Mouse (Mus musculus) thymus, postnatal 14 days (tissue): Measurements from ENCODE around the gene Pkhd1.
"Not testable (repeated sequence)": the region's sequence is repeated elsewhere in the genome, so short reads cannot be mapped to it uniquely, and the experiment has no call there.

Source experiments
- DNase-seq: peaks from one replicate; pipeline ENCODE4 v3.0.0; 2021

The Pkhd1 gene

GRCm38 (mm10) chr1:20248169-20248568, 369.7 kb downstream of the Pkhd1 start:
- no peak for DNase-seq

GRCm38 (mm10) chr1:20216681-20217080, 401.2 kb downstream of the Pkhd1 start:
- no peak for DNase-seq

- DNase-seq: no peak
Observed at GRCm38 (mm10) chr1:20190444-20190843, 427.4 kb downstream of the Pkhd1 start.

GRCm38 (mm10) chr1:20180157-20180556, 437.7 kb downstream of the Pkhd1 start:
- no peak for DNase-seq

GRCm38 (mm10) chr1:20171199-20171598, 446.7 kb downstream of the Pkhd1 start:
- no peak for DNase-seq

GRCm38 (mm10) chr1:20150627-20151026, 467.2 kb downstream of the Pkhd1 start:
- DNase-seq: not testable (repeated sequence)

GRCm38 (mm10) chr1:20150016-20150415, 467.8 kb downstream of the Pkhd1 start:
- no peak for DNase-seq

- DNase-seq: no peak
Observed at GRCm38 (mm10) chr1:20136205-20136604, 481.7 kb downstream of the Pkhd1 start.

GRCm38 (mm10) chr1:20135065-20135618, 482.7 kb downstream of the Pkhd1 start:
- no peak for DNase-seq

- no peak for DNase-seq
Observed at GRCm38 (mm10) chr1:20133636-20134035, 484.2 kb downstream of the Pkhd1 start.

GRCm38 (mm10) chr1:20131786-20132596, 485.9 kb downstream of the Pkhd1 start:
- DNase-seq: no peak

- DNase-seq: no peak
Observed at GRCm38 (mm10) chr1:20117331-20117730, 500.5 kb downstream of the Pkhd1 start.

GRCm38 (mm10) chr1:20069733-20070132, 548.1 kb downstream of the Pkhd1 start:
- DNase-seq: no peak

- no peak for DNase-seq
Observed at GRCm38 (mm10) chr1:20058245-20058644, 559.6 kb downstream of the Pkhd1 start.

- DNase-seq: no peak
Observed at GRCm38 (mm10) chr1:20039389-20039788, 578.5 kb downstream of the Pkhd1 start.

GRCm38 (mm10) chr1:20035277-20035676, 582.6 kb downstream of the Pkhd1 start:
- DNase-seq: no peak

GRCm38 (mm10) chr1:20018198-20018925, 599.5 kb downstream of the Pkhd1 start:
- no peak for DNase-seq

GRCm38 (mm10) chr1:20017619-20018018, 600.2 kb downstream of the Pkhd1 start:
- no peak for DNase-seq
